14 mouse cellular contexts compared by ENCODE assay signal in genomic region chr8:61302029-61302368, GRCm38 (mm10).
A peak's percentile ranks its signal among the peaks of the same experiment; 100 is the strongest.
DNase-seq lines count a peak whose midpoint lies in the region; ATAC-seq and TF ChIP-seq lines count a peak whose summit lies in the region.
"Had no signal": no experiment of that assay in that cellular context is flagged by ENCODE, and none has a peak within 500 bp of the region (broad histone marks: within the 10 kb centered on the region; RNA-seq: fewer than 3 reads in every experiment).

No protein-coding gene starts in this region.

- no peak overlapping the region for H3K4me3 ChIP-seq in kidney, postnatal 0 days (replicated peaks; ENCODE audit: low read depth, low read length)
- no peak overlapping the region for H3K4me3 ChIP-seq in embryonic facial prominence, embryonic 15.5 days (replicated peaks)
- H3K4me3 ChIP-seq in hindbrain, embryonic 11.5 days (ENCODE audit: low read depth, low read length): no peak overlapping the region
- H3K4me3 ChIP-seq in neural tube, embryonic 13.5 days: no peak overlapping the region
- H3K4me3 ChIP-seq: hindbrain, embryonic 15.5 days had no signal

- no peaks in the 10 kb centered on the region for H3K36me3 ChIP-seq in kidney, postnatal 0 days (ENCODE audit: insufficient read depth, low read length)
- no peaks in the 10 kb centered on the region for H3K36me3 ChIP-seq in embryonic facial prominence, embryonic 15.5 days
- H3K36me3 ChIP-seq in hindbrain, embryonic 11.5 days (ENCODE audit: control insufficient read depth, insufficient read depth, low read length): no peaks in the 10 kb centered on the region
- H3K36me3 ChIP-seq in neural tube, embryonic 13.5 days: no peaks in the 10 kb centered on the region
- H3K36me3 ChIP-seq: hindbrain, embryonic 15.5 days had no signal

- H3K9me3 ChIP-seq in kidney, postnatal 0 days (replicated peaks; ENCODE audit: low read length): no peaks in the 10 kb centered on the region
- no peaks in the 10 kb centered on the region for H3K9me3 ChIP-seq in embryonic facial prominence, embryonic 15.5 days (replicated peaks)
- H3K9me3 ChIP-seq in hindbrain, embryonic 11.5 days (ENCODE audit: control insufficient read depth, low read length): no peaks in the 10 kb centered on the region
- H3K9me3 ChIP-seq in neural tube, embryonic 13.5 days: no peaks in the 10 kb centered on the region
- H3K9me3 ChIP-seq: hindbrain, embryonic 15.5 days had no signal

- 52% methylated on average over 5 of the region's 5 CpGs for WGBS in kidney, postnatal 0 days
- WGBS in embryonic facial prominence, embryonic 15.5 days: 39% methylated on average over 5 of the region's 5 CpGs
- 72% methylated on average over 5 of the region's 5 CpGs for WGBS in hindbrain, embryonic 11.5 days
- WGBS in neural tube, embryonic 13.5 days: 27% methylated on average over 5 of the region's 5 CpGs

- ATAC-seq in kidney, postnatal 0 days (replicated peaks; ENCODE audit: low FRiP score, low read depth): 0 out of 2 replicates have a peak, but pooled peaks have one; percentile 46
- 0 out of 2 replicates have a peak, but pooled peaks have one; percentile 19 for ATAC-seq in embryonic facial prominence, embryonic 15.5 days (ENCODE audit: insufficient number of reproducible peaks, low FRiP score, low TSS enrichment, low read depth)
- 0 out of 2 replicates have a peak, but pooled peaks have one; percentile 34 for ATAC-seq in hindbrain, embryonic 11.5 days (ENCODE audit: low FRiP score)
- ATAC-seq in neural tube, embryonic 13.5 days (ENCODE audit: low read depth): no peak; the same call in 1 of the 2 replicates
- ATAC-seq: CD4-positive, CD25-positive, alpha-beta regulatory T cell, adult 4 months had no signal

- no peak for DNase-seq in kidney, postnatal 0 days (ENCODE audit: low spot score)
- DNase-seq in kidney, postnatal 36 days: no peak
- no peak for DNase-seq in hindbrain, embryonic 11.5 days (ENCODE audit: low spot score)
- no peak for DNase-seq in frontal cortex, postnatal 36 days (ENCODE audit: low spot score in 2 of 2)
- DNase-seq in thymus, postnatal 36 days: no peak
- DNase-seq: adrenal gland, postnatal 10 days; cerebellum, adult 18-20 months; kidney, adult 18-20 months; left cerebral cortex, postnatal 4 days; thymus, adult 18-20 months had no signal

- TF ChIP-seq CTCF in kidney, postnatal 0 days (IDR thresholded peaks at IDR 0.05; ENCODE audit: low read depth): no peak

- no peak overlapping the region for H3K9ac ChIP-seq in kidney, postnatal 0 days (ENCODE audit: low read depth, low read length)
- no peak overlapping the region for H3K9ac ChIP-seq in embryonic facial prominence, embryonic 15.5 days
- no peak overlapping the region for H3K9ac ChIP-seq in hindbrain, embryonic 11.5 days (ENCODE audit: low read depth, low read length)
- no peak overlapping the region for H3K9ac ChIP-seq in neural tube, embryonic 13.5 days
- H3K9ac ChIP-seq: hindbrain, embryonic 15.5 days had no signal

- 0 out of 2 replicates have a peak, but pooled peaks cover 12% of the 10 kb centered on the region for H3K4me1 ChIP-seq in kidney, postnatal 0 days (replicated peaks; ENCODE audit: insufficient read depth, low read length)
- H3K4me1 ChIP-seq in embryonic facial prominence, embryonic 15.5 days: no peaks in the 10 kb centered on the region; the same call in none of the 2 replicates
- no peaks in the 10 kb centered on the region; the same call in 1 of the 2 replicates for H3K4me1 ChIP-seq in hindbrain, embryonic 11.5 days (replicated peaks; ENCODE audit: control insufficient read depth, insufficient read depth, low read length)
- peaks cover 26% of the 10 kb centered on the region for H3K4me1 ChIP-seq in neural tube, embryonic 13.5 days (replicated peaks)

- H3K27ac ChIP-seq in kidney, postnatal 0 days: no peak overlapping the region
- H3K27ac ChIP-seq in embryonic facial prominence, embryonic 15.5 days (replicated peaks): no peak overlapping the region
- peak overlapping the region; percentile 56; the same call in 1 of the 2 replicates for H3K27ac ChIP-seq in hindbrain, embryonic 11.5 days (ENCODE audit: low read depth, low read length)
- peak overlapping the region; percentile 34 for H3K27ac ChIP-seq in neural tube, embryonic 13.5 days (replicated peaks)
- H3K27ac ChIP-seq: hindbrain, embryonic 15.5 days had no signal

- H3K4me2 ChIP-seq in kidney, postnatal 0 days (ENCODE audit: low read length): no peak overlapping the region
- no peak overlapping the region for H3K4me2 ChIP-seq in embryonic facial prominence, embryonic 15.5 days (replicated peaks)
- H3K4me2 ChIP-seq in hindbrain, embryonic 11.5 days (replicated peaks; ENCODE audit: low read depth, low read length): no peak overlapping the region
- 0 out of 2 replicates have a peak overlapping the region, but pooled peaks have one; percentile 16 for H3K4me2 ChIP-seq in neural tube, embryonic 13.5 days
- H3K4me2 ChIP-seq: hindbrain, embryonic 15.5 days had no signal

- no peaks in the 10 kb centered on the region for H3K27me3 ChIP-seq in kidney, postnatal 0 days (ENCODE audit: insufficient read depth, low read length)
- H3K27me3 ChIP-seq in embryonic facial prominence, embryonic 15.5 days: no peaks in the 10 kb centered on the region
- no peaks in the 10 kb centered on the region for H3K27me3 ChIP-seq in hindbrain, embryonic 11.5 days (ENCODE audit: control insufficient read depth, insufficient read depth, low read length)
- no peaks in the 10 kb centered on the region for H3K27me3 ChIP-seq in neural tube, embryonic 13.5 days
- H3K27me3 ChIP-seq: hindbrain, embryonic 15.5 days had no signal

Comparison
In these comparisons a context has a peak if more than half of its experiments do, and no peak if none do; other contexts are left out.
1. H3K27ac ChIP-seq: peak in hindbrain, embryonic 11.5 days (single experiment) and neural tube, embryonic 13.5 days (single experiment); none in kidney, postnatal 0 days (single experiment) and embryonic facial prominence, embryonic 15.5 days (single experiment).